Mouse (Mus musculus) thymus, adult 2 months (tissue): ENCODE data around the gene Dnajc7.

Experiments used
- CTCF ChIP-seq: fragments of 200-500 bp; IDR thresholded peaks from 2 replicates; pipeline ENCODE4 v1.5.1; 2012; ENCODE audit warnings: mild to moderate bottlenecking, control low read depth, low read length, moderate library complexity, borderline replicate concordance; ENCODE audit not compliant: control insufficient read depth, poor library complexity, insufficient read depth; ENCODE audit errors: extremely low read depth
- POLR2A ChIP-seq: fragments of 200-500 bp; IDR thresholded peaks from 2 replicates; pipeline ENCODE4 v1.6.1; 2012; ENCODE audit warnings: mild to moderate bottlenecking, low read length, control low read depth, moderate library complexity; ENCODE audit not compliant: control insufficient read depth, poor library complexity, insufficient read depth; ENCODE audit errors: extremely low read depth

DNA sequence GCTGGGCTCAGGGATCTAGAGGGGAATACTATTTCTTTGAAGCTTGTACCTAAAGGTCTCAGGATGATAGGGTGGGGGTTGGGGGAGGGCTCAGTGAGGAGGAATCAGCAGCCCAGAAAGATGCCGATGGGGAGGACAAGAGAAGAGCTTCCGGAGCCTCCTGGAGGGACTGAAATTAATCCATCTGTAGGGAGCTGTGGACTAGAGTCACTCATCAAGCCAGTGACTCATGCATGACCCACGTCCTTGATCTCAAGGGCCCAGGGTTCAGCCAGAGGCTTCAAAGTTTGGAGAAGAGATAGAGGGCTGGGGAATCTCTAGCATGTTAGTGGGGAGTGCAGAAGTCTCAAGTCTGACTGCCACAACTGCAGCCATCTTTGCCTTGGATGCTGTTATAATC is 31.8 kb upstream of the Dnajc7 start:
- TF ChIP-seq CTCF (no peak), POLR2A (no peak)
